Mouse (Mus musculus) small intestine, adult 2 months (tissue): ENCODE results near the gene Uhrf1bp1. TPM values are rescaled to one million over a fixed set of nuclear protein-coding genes. Genes with fewer than 3 reads are reported as not detected.
A peak's percentile ranks its signal among the peaks of the same experiment; 100 is the strongest.

Source experiments
- H3K27ac ChIP-seq: fragments of 200-500 bp; 2 replicates; pipeline ENCODE4 v1.5.1; 2012; ENCODE audit warnings: low read depth, low read length, control low read depth, inconsistent platforms; ENCODE audit not compliant: insufficient read depth
- H3K27me3 ChIP-seq: fragments of 200-500 bp; 2 replicates; pipeline ENCODE4 v1.6.1; 2012; ENCODE audit warnings: mild to moderate bottlenecking, moderate library complexity, low read length, inconsistent platforms; ENCODE audit not compliant: control insufficient read depth, insufficient read depth
- H3K36me3 ChIP-seq: fragments of 200-500 bp; 2 replicates; pipeline ENCODE4 v1.6.1; 2012; ENCODE audit warnings: mild to moderate bottlenecking, low read length, control low read depth, inconsistent platforms; ENCODE audit not compliant: control insufficient read depth, insufficient read depth
- H3K4me1 ChIP-seq: fragments of 200-500 bp; 2 replicates; pipeline ENCODE4 v1.6.1; 2012; ENCODE audit warnings: low read length, inconsistent platforms, mixed read lengths; ENCODE audit not compliant: control insufficient read depth, insufficient read depth, insufficient read length
- H3K4me3 ChIP-seq: fragments of 200-500 bp; 2 replicates; pipeline ENCODE4 v1.5.1; 2012; ENCODE audit warnings: low read depth, mild to moderate bottlenecking, control low read depth, inconsistent platforms, low read length, moderate library complexity
- CTCF ChIP-seq: fragments of 200-500 bp; IDR thresholded peaks from 2 replicates; pipeline ENCODE4 v1.5.1; 2012; ENCODE audit warnings: low read depth, mild to moderate bottlenecking, control low read depth, inconsistent platforms, low read length, moderate library complexity, mixed read lengths; ENCODE audit not compliant: insufficient replicate concordance, insufficient read length; ENCODE audit errors: extremely low read depth
- POLR2A ChIP-seq: fragments of 200-500 bp; IDR thresholded peaks from 2 replicates; pipeline ENCODE4 v1.6.1; 2012; ENCODE audit warnings: low read depth, mild to moderate bottlenecking, control low read depth, inconsistent platforms, low read length, moderate library complexity
- WGBS: fragments of 180-500 bp; shearing (Covaris S2); methylation state at CpG from one replicate; pipeline ENCODE4 v1.1.7; 2018; 5-methylcytosine and 5-hydroxymethylcytosine counted together
- polyA plus RNA-seq: library from polyadenylated mRNA; depleted of rRNA; stranded (reverse); fragments of >200 nt; gene quantifications from 2 replicates; pipeline ENCODE4 v1.2.3, GENCODE M21; 2012

The Uhrf1bp1 gene
- polyA plus RNA-seq, 1 experiment, result 1.8 TPM

DNA sequence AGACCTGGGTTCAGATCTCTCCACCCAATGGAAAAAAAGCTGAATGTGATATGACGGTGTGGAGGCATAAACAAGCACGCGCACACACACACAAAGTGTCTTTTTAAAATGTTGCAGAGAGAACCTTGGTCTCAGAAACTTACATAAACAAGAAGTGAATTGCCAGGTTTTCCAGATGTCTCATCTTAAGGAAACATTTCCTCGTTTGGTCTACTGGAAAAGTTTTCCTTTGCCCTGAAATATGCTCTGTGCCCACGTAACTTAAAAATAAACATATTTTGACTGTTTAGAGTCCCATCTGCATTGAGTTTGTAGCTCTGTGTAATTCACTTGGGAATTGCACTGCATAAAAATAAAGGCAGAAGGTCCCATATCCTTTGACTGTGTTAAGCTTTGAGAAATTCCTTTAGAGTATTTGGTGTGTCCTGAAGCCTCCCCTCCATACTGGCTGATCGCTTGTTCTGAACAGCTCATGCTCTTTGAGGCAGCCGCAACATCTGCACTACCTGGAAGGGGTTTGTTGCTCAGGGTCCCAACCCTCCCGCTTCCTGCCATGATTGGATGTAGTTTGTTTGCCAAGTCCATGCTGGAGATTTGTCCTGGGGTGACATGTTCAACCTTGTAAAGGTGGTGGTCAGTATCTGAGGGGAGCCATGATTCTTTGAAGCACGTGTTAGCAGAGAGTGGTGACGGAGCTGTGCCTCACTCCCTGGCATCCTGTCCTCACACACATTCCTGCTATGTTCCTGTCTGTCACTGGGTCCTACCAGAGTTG, 78.1 kb downstream of the Uhrf1bp1 start:
- Histone ChIP-seq H3K27ac (peak overlapping the region; percentile 28), H3K4me3 (no peak overlapping the region), H3K4me1 (peaks cover 4% of the 10 kb centered on the region), H3K27me3 (no peaks in the 10 kb centered on the region), H3K36me3 (no peaks in the 10 kb centered on the region)
- TF ChIP-seq POLR2A (no peak), CTCF (no peak)
- 87% methylated on average over 10 of the region's 10 CpGs for WGBS

DNA sequence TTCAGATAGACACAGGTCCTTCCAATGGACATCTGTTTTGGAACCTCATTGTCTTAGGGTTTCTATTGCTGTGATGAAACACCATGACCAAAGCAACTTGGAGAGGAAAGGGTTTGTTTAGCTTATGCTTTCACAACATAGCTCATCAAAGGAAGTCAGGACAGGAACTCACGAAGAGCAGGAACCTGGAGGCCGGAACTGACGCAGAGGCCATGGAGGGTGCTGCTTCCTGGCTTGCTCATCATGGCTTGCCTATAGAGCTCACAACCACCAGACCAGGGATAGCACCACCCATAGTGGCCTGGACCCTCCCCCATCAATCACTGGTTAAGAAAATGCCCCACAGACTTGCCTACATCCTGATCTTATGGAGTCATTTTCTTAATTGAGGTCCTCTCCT, 78.8 kb downstream of the Uhrf1bp1 start:
- H3K36me3 ChIP-seq, result no peaks in the 10 kb centered on the region
- H3K4me3 ChIP-seq, result no peak overlapping the region
- H3K4me1 ChIP-seq, result peaks cover 6% of the 10 kb centered on the region
- TF ChIP-seq CTCF (no peak), POLR2A (no peak)
- H3K27me3 ChIP-seq, result no peaks in the 10 kb centered on the region
- 76% methylated on average over 3 of the region's 3 CpGs for WGBS
- no peak overlapping the region for H3K27ac ChIP-seq

DNA sequence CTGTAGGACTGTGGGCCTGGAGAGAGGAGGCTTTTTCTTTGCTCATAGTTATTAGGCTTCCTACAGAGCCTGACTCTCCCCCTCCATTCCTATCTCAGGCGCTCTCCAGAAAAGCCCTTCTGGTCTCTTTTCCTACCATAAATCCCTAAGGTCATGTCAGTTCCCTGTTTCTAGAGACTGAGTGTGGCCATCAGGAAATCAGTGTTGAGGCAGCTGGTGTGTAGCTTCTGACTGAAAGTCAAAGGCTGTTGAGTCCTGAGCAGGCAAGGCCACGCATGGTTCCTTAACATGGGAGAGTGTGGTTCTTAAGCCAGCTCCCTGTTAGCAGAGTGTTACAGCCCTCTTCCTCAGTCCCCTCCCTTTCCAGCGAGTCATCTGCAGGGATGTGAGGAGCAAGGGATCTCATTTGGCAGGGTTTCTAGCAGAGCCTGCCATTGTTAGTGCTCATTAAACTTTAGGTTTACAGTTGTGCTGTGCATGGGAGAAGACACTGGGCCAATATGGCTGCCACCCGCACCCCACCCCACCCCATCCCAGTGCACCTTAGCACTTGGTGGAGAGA, 80.9 kb downstream of the Uhrf1bp1 start:
- no peaks in the 10 kb centered on the region for H3K36me3 ChIP-seq
- no peaks in the 10 kb centered on the region for H3K27me3 ChIP-seq
- peaks cover 12% of the 10 kb centered on the region for H3K4me1 ChIP-seq
- H3K27ac ChIP-seq, result no peak overlapping the region
- 81% methylated on average over 4 of the region's 4 CpGs for WGBS
- TF ChIP-seq POLR2A (no peak), CTCF (no peak)
- no peak overlapping the region for H3K4me3 ChIP-seq

DNA sequence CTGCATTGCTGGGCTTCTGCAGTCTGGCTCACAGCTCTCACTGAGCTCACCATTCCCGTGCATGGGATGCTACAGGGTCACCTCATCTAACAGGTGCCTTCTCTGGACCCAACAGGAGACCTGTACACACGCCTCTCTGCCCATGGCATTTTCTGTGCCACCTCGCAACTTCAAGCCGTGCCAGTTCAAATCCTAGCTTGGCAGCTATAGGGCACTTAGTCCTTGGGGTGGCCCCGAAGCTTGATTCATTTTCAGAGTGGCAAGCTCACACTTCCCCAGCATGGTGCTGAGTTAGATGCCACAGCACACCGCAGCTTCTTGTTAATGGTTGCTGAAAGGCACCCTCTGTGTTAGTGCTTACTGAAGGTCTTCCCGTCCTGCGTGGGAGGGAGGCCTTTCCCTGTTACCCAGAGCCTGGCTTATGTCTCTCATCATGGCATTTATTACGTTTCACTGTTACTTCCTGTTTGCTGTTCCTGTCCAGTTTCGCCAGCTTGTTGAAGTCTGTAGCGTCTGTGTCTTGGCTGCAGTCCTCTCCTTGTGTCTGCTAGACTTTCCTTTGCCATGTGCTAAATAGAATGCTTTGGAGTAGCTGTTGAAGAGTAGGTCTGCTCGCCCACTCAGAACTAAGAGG, 82.0 kb downstream of the Uhrf1bp1 start:
- WGBS, result 75% methylated on average over 12 of the region's 12 CpGs
- 0 out of 2 replicates have a peak overlapping the region, but pooled peaks have one; percentile 15 for H3K27ac ChIP-seq

DNA sequence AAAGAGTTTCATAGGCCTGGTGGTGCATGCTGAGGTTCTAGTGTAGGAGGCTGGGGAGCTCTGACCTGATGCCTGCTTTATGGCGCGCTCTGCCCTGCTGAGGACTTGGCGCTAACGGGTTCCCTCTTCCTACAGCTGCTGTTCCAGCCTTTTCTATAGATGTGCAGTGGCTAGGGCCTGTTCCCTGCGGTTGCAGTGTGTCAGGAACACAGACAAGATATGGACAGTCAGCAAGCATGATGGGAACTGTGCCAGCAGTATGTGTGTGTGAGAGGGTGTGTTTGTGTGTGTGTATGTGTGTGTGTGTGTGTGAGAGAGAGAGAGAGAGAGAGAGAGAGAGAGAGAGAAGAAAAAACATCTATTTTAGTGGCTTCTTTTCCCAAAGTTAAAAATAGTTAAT, 82.8 kb downstream of the Uhrf1bp1 start:
- Histone ChIP-seq H3K27ac (no peak overlapping the region), H3K27me3 (no peaks in the 10 kb centered on the region), H3K4me1 (peaks cover 12% of the 10 kb centered on the region), H3K36me3 (no peaks in the 10 kb centered on the region), H3K4me3 (no peak overlapping the region)
- 77% methylated on average over 5 of the region's 5 CpGs for WGBS
- TF ChIP-seq POLR2A (no peak), CTCF (no peak)

More for the DNA sequence above, 82.0 kb downstream of the Uhrf1bp1 start:
- Histone ChIP-seq H3K36me3 (no peaks in the 10 kb centered on the region), H3K4me1 (peaks cover 12% of the 10 kb centered on the region), H3K4me3 (no peak overlapping the region), H3K27me3 (no peaks in the 10 kb centered on the region)
- TF ChIP-seq POLR2A (no peak), CTCF (no peak)

DNA sequence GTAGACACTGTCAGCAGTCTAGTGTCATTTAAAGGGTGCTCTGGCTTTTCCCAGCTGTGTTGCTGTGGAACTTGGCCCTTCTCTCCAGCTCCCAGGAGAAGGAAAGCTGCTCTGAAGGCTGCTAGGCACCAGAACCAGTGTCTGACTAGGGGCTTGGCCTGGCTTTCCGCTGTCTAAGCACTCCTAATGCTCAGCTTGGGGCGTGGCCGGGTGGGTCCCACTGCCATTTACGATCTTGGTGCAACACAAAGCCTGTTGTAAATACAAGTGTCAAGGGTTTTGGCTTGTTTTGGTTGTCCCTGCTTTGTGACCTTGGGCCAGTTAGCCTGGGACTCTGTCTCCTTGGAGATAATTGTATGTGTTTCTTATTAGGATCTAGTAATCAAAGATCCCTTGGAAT, 84.1 kb downstream of the Uhrf1bp1 start:
- 26% methylated on average over 4 of the region's 4 CpGs for WGBS
- H3K4me1 ChIP-seq, result peaks cover 10% of the 10 kb centered on the region
- H3K27me3 ChIP-seq, result no peaks in the 10 kb centered on the region
- TF ChIP-seq POLR2A (no peak), CTCF (no peak)
- no peaks in the 10 kb centered on the region for H3K36me3 ChIP-seq
- no peak overlapping the region for H3K4me3 ChIP-seq
- no peak overlapping the region for H3K27ac ChIP-seq

DNA sequence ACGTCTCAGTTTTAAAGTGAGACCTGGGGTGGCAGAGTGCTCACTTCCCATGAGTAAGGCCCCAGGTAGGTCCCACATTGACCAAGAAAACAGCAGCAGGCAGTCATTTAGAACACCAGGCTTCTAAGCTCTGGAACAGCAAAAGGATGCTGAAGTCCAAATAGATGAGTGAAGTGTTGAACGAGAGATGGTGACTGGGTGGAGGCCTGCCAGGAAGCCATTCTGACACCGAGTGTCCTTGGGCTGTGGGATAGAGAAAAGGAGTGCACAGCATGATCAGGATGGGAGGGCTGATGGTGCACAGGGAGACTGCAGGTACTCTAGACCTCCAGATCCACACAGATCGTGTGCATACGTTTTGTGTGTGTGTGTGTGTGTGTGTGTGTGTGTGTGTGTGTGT, 84.9 kb downstream of the Uhrf1bp1 start:
- WGBS, result 82% methylated on average over 5 of the region's 5 CpGs
- TF ChIP-seq CTCF (no peak), POLR2A (no peak)
- H3K4me1 ChIP-seq, result peaks cover 10% of the 10 kb centered on the region
- H3K27ac ChIP-seq, result no peak overlapping the region
- no peaks in the 10 kb centered on the region for H3K36me3 ChIP-seq
- H3K27me3 ChIP-seq, result no peaks in the 10 kb centered on the region
- no peak overlapping the region for H3K4me3 ChIP-seq
